Mouse (Mus musculus) hindbrain, embryonic 12.5 days (tissue): Measurements from ENCODE around the gene Rpl21. TPM values are rescaled to one million over a fixed set of nuclear protein-coding genes. Genes with fewer than 3 reads are reported as not detected.

Experiments
- ATAC-seq: fragments of 200-750 bp; cut with Nextera tagmentation; 2 replicates; pipeline ENCODE4 v1.8.0; 2017; ENCODE audit warnings: moderate TSS enrichment; ENCODE audit not compliant: low FRiP score
- H3K27ac ChIP-seq: fragments of 300-500 bp; sonication (generic); 2 replicates; pipeline ENCODE4 v1.5.1; 2016; ENCODE audit warnings: mild to moderate bottlenecking
- H3K27me3 ChIP-seq: fragments of 300-500 bp; sonication (generic); 2 replicates; pipeline ENCODE4 v1.6.1; 2016; ENCODE audit warnings: mild to moderate bottlenecking
- H3K36me3 ChIP-seq: fragments of 300-500 bp; sonication (generic); 2 replicates; pipeline ENCODE4 v1.6.1; 2016; ENCODE audit warnings: mild to moderate bottlenecking
- H3K4me1 ChIP-seq: fragments of 300-500 bp; sonication (generic); 2 replicates; pipeline ENCODE4 v1.6.1; 2016
- H3K4me2 ChIP-seq: fragments of 300-500 bp; sonication (generic); replicated peaks from 2 replicates; pipeline ENCODE4 v1.6.1; 2016; ENCODE audit warnings: mild to moderate bottlenecking
- H3K4me3 ChIP-seq: fragments of 300-500 bp; sonication (generic); 2 replicates; pipeline ENCODE4 v1.5.1; 2016; ENCODE audit warnings: mild to moderate bottlenecking
- H3K9ac ChIP-seq: fragments of 300-500 bp; sonication (generic); 2 replicates; pipeline ENCODE4 v1.6.1; 2016; ENCODE audit warnings: mild to moderate bottlenecking, moderate library complexity
- H3K9me3 ChIP-seq: fragments of 300-500 bp; sonication (generic); replicated peaks from 2 replicates; pipeline ENCODE4 v1.6.1; 2016; ENCODE audit warnings: mild to moderate bottlenecking
- WGBS: fragments of 180-500 bp; shearing (Covaris S2); methylation state at CpG from one replicate; pipeline ENCODE4 v1.1.7; 2016; 5-methylcytosine and 5-hydroxymethylcytosine counted together
- polyA plus RNA-seq: library from polyadenylated mRNA; unstranded; fragments of >200 nt; fragmentation: Nextera tagmentation; extraction: Ambion mirVana; gene quantifications from 2 replicates; pipeline ENCODE4 v1.2.1, GENCODE M21; 2016

Gene Rpl21
- polyA plus RNA-seq, 1 experiment from 2014 or later = 406 TPM

GRCm38 (mm10) chr5:146837967-146838720 is 5.5 kb downstream of the Rpl21 start:
- Histone ChIP-seq H3K4me1 (peaks cover 13% of the 10 kb centered on the region), H3K4me3 (no peak overlapping the region), H3K27ac (no peak overlapping the region), H3K4me2 (no peak overlapping the region), H3K9me3 (no peaks in the 10 kb centered on the region), H3K36me3 (peaks cover 45% of the 10 kb centered on the region), H3K27me3 (no peaks in the 10 kb centered on the region), H3K9ac (no peak overlapping the region)
- no peak for ATAC-seq
- WGBS = 69% methylated on average over 7 of the region's 7 CpGs

GRCm38 (mm10) chr5:146838836-146839648 is 6.4 kb downstream of the Rpl21 start:
- peaks cover 45% of the 10 kb centered on the region for H3K36me3 ChIP-seq

GRCm38 (mm10) chr5:146839760-146840159 is 7.1 kb downstream of the Rpl21 start:
- no peak for ATAC-seq
- WGBS = 40% methylated on average over 5 of the region's 5 CpGs
- H3K27ac ChIP-seq = no peak overlapping the region
- no peaks in the 10 kb centered on the region for H3K27me3 ChIP-seq
- H3K36me3 ChIP-seq = peaks cover 41% of the 10 kb centered on the region
- no peak overlapping the region for H3K9ac ChIP-seq
- no peaks in the 10 kb centered on the region for H3K9me3 ChIP-seq
- peaks cover 3% of the 10 kb centered on the region; the same call in 1 of the 2 replicates for H3K4me1 ChIP-seq
- H3K4me2 ChIP-seq = no peak overlapping the region
- no peak overlapping the region for H3K4me3 ChIP-seq

More at GRCm38 (mm10) chr5:146838836-146839648, 6.4 kb downstream of the Rpl21 start:
- Histone ChIP-seq H3K4me3 (no peak overlapping the region), H3K4me2 (no peak overlapping the region), H3K4me1 (peaks cover 8% of the 10 kb centered on the region), H3K9ac (no peak overlapping the region), H3K9me3 (no peaks in the 10 kb centered on the region), H3K27ac (no peak overlapping the region), H3K27me3 (no peaks in the 10 kb centered on the region)
- WGBS = 45% methylated on average over 12 of the region's 12 CpGs
- no peak for ATAC-seq

GRCm38 (mm10) chr5:146840422-146840821 is 7.7 kb downstream of the Rpl21 start:
- H3K4me3 ChIP-seq = no peak overlapping the region
- WGBS = 90% methylated on average over 4 of the region's 4 CpGs
- ATAC-seq = no peak

GRCm38 (mm10) chr5:146841301-146841700 is 8.6 kb downstream of the Rpl21 start:
- H3K4me1 ChIP-seq = peaks cover 12% of the 10 kb centered on the region

More at GRCm38 (mm10) chr5:146840422-146840821, 7.7 kb downstream of the Rpl21 start:
- no peak overlapping the region for H3K9ac ChIP-seq
- H3K36me3 ChIP-seq = peaks cover 34% of the 10 kb centered on the region
- H3K27me3 ChIP-seq = no peaks in the 10 kb centered on the region
- H3K4me1 ChIP-seq = peaks cover 3% of the 10 kb centered on the region; the same call in 1 of the 2 replicates
- H3K9me3 ChIP-seq = no peaks in the 10 kb centered on the region
- no peak overlapping the region for H3K27ac ChIP-seq
- H3K4me2 ChIP-seq = no peak overlapping the region

GRCm38 (mm10) chr5:146841996-146842395 is 9.3 kb downstream of the Rpl21 start:
- Histone ChIP-seq H3K9me3 (no peaks in the 10 kb centered on the region), H3K9ac (no peak overlapping the region), H3K4me3 (no peak overlapping the region), H3K27ac (no peak overlapping the region), H3K27me3 (no peaks in the 10 kb centered on the region), H3K36me3 (peaks cover 18% of the 10 kb centered on the region), H3K4me2 (no peak overlapping the region), H3K4me1 (peaks cover 12% of the 10 kb centered on the region)
- WGBS = 90% methylated on average over 4 of the region's 4 CpGs
- ATAC-seq = no peak

More at GRCm38 (mm10) chr5:146841301-146841700, 8.6 kb downstream of the Rpl21 start:
- Histone ChIP-seq H3K9me3 (no peaks in the 10 kb centered on the region), H3K9ac (no peak overlapping the region), H3K4me2 (no peak overlapping the region), H3K27me3 (no peaks in the 10 kb centered on the region), H3K27ac (no peak overlapping the region), H3K36me3 (peaks cover 25% of the 10 kb centered on the region), H3K4me3 (no peak overlapping the region)
- no peak for ATAC-seq
- WGBS = 84% methylated on average over 5 of the region's 5 CpGs

- H3K36me3 ChIP-seq = no peaks in the 10 kb centered on the region
- no peaks in the 10 kb centered on the region for H3K27me3 ChIP-seq
- H3K4me3 ChIP-seq = peak overlapping the region; percentile 57
- peak overlapping the region; percentile 69 for H3K9ac ChIP-seq
- no peaks in the 10 kb centered on the region for H3K9me3 ChIP-seq
- peaks cover 12% of the 10 kb centered on the region for H3K4me1 ChIP-seq
- peak overlapping the region; percentile 64 for H3K27ac ChIP-seq
- peak; percentile 38 for ATAC-seq
- peak overlapping the region; percentile 88 for H3K4me2 ChIP-seq
- 9% methylated on average over 6 of the region's 6 CpGs for WGBS
These were observed 11.7 kb downstream of the Rpl21 start for GRCm38 (mm10) chr5:146844301-146844941.

GRCm38 (mm10) chr5:146844945-146845365 is 12.3 kb downstream of the Rpl21 start, which contains the start of gene Rasl11a:
Rasl11a (plus strand) TSS chr5:146845071.
- peak within 1 kb of the TSS; percentile 64 for H3K27ac ChIP-seq
- H3K27me3 ChIP-seq = no peaks in the 10 kb centered on the region
- WGBS = under 1% methylated on average over 40 of the region's 40 CpGs
- peak within 1 kb of the TSS; percentile 57 for H3K4me3 ChIP-seq
- peak within 1 kb of the TSS; percentile 69 for H3K9ac ChIP-seq
- no peaks in the 10 kb centered on the region for H3K9me3 ChIP-seq
- peak within 1 kb of the TSS; percentile 88 for H3K4me2 ChIP-seq
- H3K4me1 ChIP-seq = peaks cover 12% of the 10 kb centered on the region
- ATAC-seq = peak; percentile 95
- no peaks in the 10 kb centered on the region for H3K36me3 ChIP-seq

- no peaks in the 10 kb centered on the region for H3K27me3 ChIP-seq
- no peak overlapping the region for H3K9ac ChIP-seq
- no peaks in the 10 kb centered on the region for H3K36me3 ChIP-seq
- ATAC-seq = no peak
- H3K4me1 ChIP-seq = peaks cover 12% of the 10 kb centered on the region
- H3K9me3 ChIP-seq = no peaks in the 10 kb centered on the region
- H3K4me3 ChIP-seq = no peak overlapping the region
- H3K4me2 ChIP-seq = peak overlapping the region; percentile 88; the same call in 1 of the 2 replicates
- WGBS = 86% methylated on average over 2 of the region's 2 CpGs
- no peak overlapping the region for H3K27ac ChIP-seq
These were observed 13.8 kb downstream of the Rpl21 start for GRCm38 (mm10) chr5:146846489-146846888.

GRCm38 (mm10) chr5:146848936-146849582 is 16.4 kb downstream of the Rpl21 start:
- H3K27me3 ChIP-seq = no peaks in the 10 kb centered on the region
- ATAC-seq = no peak

GRCm38 (mm10) chr5:146856106-146856505 is 23.4 kb downstream of the Rpl21 start:
- no peak for ATAC-seq
- Histone ChIP-seq H3K9ac (no peak overlapping the region), H3K9me3 (no peaks in the 10 kb centered on the region), H3K4me3 (no peak overlapping the region), H3K4me2 (no peak overlapping the region), H3K27me3 (peaks cover 3% of the 10 kb centered on the region; the same call in 1 of the 2 replicates), H3K27ac (no peak overlapping the region), H3K36me3 (no peaks in the 10 kb centered on the region), H3K4me1 (no peaks in the 10 kb centered on the region)
- WGBS = 91% methylated on average over 3 of the region's 3 CpGs

More at GRCm38 (mm10) chr5:146848936-146849582, 16.4 kb downstream of the Rpl21 start:
- peaks cover 12% of the 10 kb centered on the region for H3K4me1 ChIP-seq
- H3K9ac ChIP-seq = no peak overlapping the region
- 95% methylated on average over 4 of the region's 4 CpGs for WGBS
- H3K27ac ChIP-seq = no peak overlapping the region
- no peak overlapping the region for H3K4me3 ChIP-seq
- H3K36me3 ChIP-seq = no peaks in the 10 kb centered on the region
- no peak overlapping the region for H3K4me2 ChIP-seq
- no peaks in the 10 kb centered on the region for H3K9me3 ChIP-seq
